Mouse (Mus musculus) cerebellum, adult 2 months (tissue): ENCODE data around the gene Hmx3. TPM values are rescaled to one million over a fixed set of nuclear protein-coding genes. Genes with fewer than 3 reads are reported as not detected.

Source experiments
- DNase-seq, 2 experiments: peaks; one replicate each; pipeline ENCODE4 v3.0.0; 2021
- H3K27ac ChIP-seq: fragments of 200-500 bp; 2 replicates; pipeline ENCODE4 v1.5.1; 2012; ENCODE audit warnings: low read length, control low read depth, inconsistent platforms; ENCODE audit not compliant: insufficient read depth
- H3K27me3 ChIP-seq: fragments of 200-500 bp; 2 replicates; pipeline ENCODE4 v1.6.1; 2012; ENCODE audit warnings: inconsistent platforms, mild to moderate bottlenecking, low read length, moderate library complexity; ENCODE audit not compliant: control insufficient read depth, insufficient read depth
- H3K4me1 ChIP-seq: fragments of 200-500 bp; 2 replicates; pipeline ENCODE4 v1.6.1; 2011; ENCODE audit warnings: low read length; ENCODE audit not compliant: control insufficient read depth, insufficient read depth
- H3K4me3 ChIP-seq: fragments of 200-500 bp; replicated peaks from 2 replicates; pipeline ENCODE3; 2011; ENCODE audit warnings: mild to moderate bottlenecking, low read depth, low read length, control low read depth; ENCODE audit not compliant: insufficient read depth
- CTCF ChIP-seq: fragments of 200-500 bp; IDR thresholded peaks from 2 replicates; pipeline ENCODE4 v1.5.1; 2011; ENCODE audit warnings: low read depth, mild to moderate bottlenecking, control low read depth, low read length, moderate library complexity, borderline replicate concordance; ENCODE audit not compliant: insufficient read depth
- POLR2A ChIP-seq: fragments of 200-500 bp; IDR thresholded peaks from 2 replicates; pipeline ENCODE4 v1.6.1; 2011; ENCODE audit warnings: low read length, control low read depth, borderline replicate concordance; ENCODE audit not compliant: insufficient read depth
- WGBS: fragments of 180-500 bp; shearing (Covaris S2); methylation state at CpG from one replicate; pipeline ENCODE4 v1.1.7; 2018; 5-methylcytosine and 5-hydroxymethylcytosine counted together
- polyA plus RNA-seq: library from polyadenylated mRNA; depleted of rRNA; stranded (reverse); fragments of >200 nt; gene quantifications from 2 replicates; pipeline ENCODE4 v1.2.3, GENCODE M21; 2012; rRNA removed

The Hmx3 gene
- 0.32 and 0.43 TPM in 2 replicates for polyA plus RNA-seq

GRCm38 (mm10) chr7:131542115-131542871 lies at the start of gene Hmx3:
Hmx3 (plus strand) TSS chr7:131542867.
- H3K27ac ChIP-seq = no peak within 1 kb of the TSS
- TF ChIP-seq POLR2A = no peak
- TF ChIP-seq CTCF = no peak
- WGBS = 2% methylated on average over 63 of the region's 65 CpGs
- no peak for DNase-seq
- H3K27me3 ChIP-seq = peaks cover 21% of the 10 kb centered on the region; the same call in 1 of the 2 replicates
- no peaks in the 10 kb centered on the region for H3K4me1 ChIP-seq
- H3K4me3 ChIP-seq = no peak within 1 kb of the TSS

GRCm38 (mm10) chr7:131503739-131504138 lies 38.9 kb upstream of the Hmx3 start:
- H3K4me3 ChIP-seq = no peak overlapping the region
- WGBS = 67% methylated on average over 2 of the region's 2 CpGs
- no peak for DNase-seq
- no peak overlapping the region for H3K27ac ChIP-seq
- no peaks in the 10 kb centered on the region for H3K4me1 ChIP-seq
- TF ChIP-seq CTCF (no peak), POLR2A (no peak)
- H3K27me3 ChIP-seq = no peaks in the 10 kb centered on the region

GRCm38 (mm10) chr7:131539979-131540378 lies 2.7 kb upstream of the Hmx3 start:
- Histone ChIP-seq H3K4me1 (no peaks in the 10 kb centered on the region), H3K4me3 (no peak overlapping the region), H3K27ac (no peak overlapping the region), H3K27me3 (peaks cover 14% of the 10 kb centered on the region; the same call in 1 of the 2 replicates)
- 2% methylated on average over 7 of the region's 7 CpGs for WGBS
- TF ChIP-seq CTCF = peak; percentile 71
- no peak for TF ChIP-seq POLR2A
- DNase-seq = peak; percentile 56 to 74

- no peak overlapping the region for H3K4me3 ChIP-seq
- H3K4me1 ChIP-seq = no peaks in the 10 kb centered on the region
- 3% methylated on average over 41 of the region's 41 CpGs for WGBS
- no peak overlapping the region for H3K27ac ChIP-seq
- DNase-seq = no peak
- peaks cover 21% of the 10 kb centered on the region; the same call in 1 of the 2 replicates for H3K27me3 ChIP-seq
- TF ChIP-seq POLR2A (no peak), CTCF (no peak)
These were observed 1.2 kb upstream of the Hmx3 start for GRCm38 (mm10) chr7:131541184-131542114.

GRCm38 (mm10) chr7:131542872-131543622 lies 380 bp downstream of the Hmx3 start:
- no peaks in the 10 kb centered on the region for H3K4me1 ChIP-seq
- H3K27me3 ChIP-seq = peaks cover 22% of the 10 kb centered on the region; the same call in 1 of the 2 replicates
- no peak overlapping the region for H3K4me3 ChIP-seq
- DNase-seq = peak in 1 of 2 experiments; percentile 24
- WGBS = under 1% methylated on average over 66 of the region's 71 CpGs
- TF ChIP-seq CTCF (no peak), POLR2A (no peak)
- no peak overlapping the region for H3K27ac ChIP-seq

DNA sequence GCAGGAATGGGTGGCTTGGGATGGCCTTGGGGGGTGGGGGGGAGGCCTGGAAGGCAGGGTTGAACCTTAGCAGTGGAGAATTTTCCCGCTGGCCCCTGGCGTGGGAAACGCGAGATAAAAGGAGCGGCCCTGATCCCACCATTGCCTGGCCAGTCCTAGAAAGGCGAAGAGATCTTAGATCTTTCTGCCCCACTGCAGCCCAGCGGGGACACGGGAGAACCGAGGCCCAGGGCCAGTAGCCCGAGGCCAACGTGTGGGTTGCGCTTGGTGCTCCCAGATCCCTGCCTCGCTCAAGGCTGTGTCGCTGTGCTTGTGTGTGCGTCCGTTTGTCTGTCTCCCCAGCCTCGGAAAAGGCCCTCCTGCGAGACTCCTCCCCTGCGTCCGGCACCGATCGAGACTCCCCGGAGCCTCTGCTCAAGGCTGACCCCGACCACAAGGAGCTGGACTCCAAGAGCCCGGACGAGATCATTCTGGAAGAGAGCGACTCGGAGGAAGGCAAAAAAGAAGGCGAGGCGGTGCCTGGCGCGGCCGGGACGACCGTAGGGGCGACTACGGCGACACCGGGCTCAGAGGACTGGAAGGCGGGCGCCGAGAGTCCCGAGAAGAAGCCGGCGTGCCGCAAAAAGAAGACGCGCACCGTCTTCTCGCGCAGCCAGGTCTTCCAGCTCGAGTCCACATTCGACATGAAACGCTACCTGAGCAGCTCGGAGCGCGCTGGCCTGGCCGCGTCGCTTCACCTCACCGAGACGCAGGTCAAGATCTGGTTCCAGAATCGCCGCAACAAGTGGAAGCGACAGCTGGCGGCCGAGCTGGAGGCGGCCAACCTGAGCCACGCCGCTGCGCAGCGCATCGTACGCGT lies 1.2 kb downstream of the Hmx3 start:
- no peak for TF ChIP-seq POLR2A
- no peak for TF ChIP-seq CTCF
- no peak overlapping the region for H3K27ac ChIP-seq
- peaks cover 25% of the 10 kb centered on the region; the same call in 1 of the 2 replicates for H3K27me3 ChIP-seq
- no peaks in the 10 kb centered on the region for H3K4me1 ChIP-seq
- whole genome bisulfite sequencing = 1% methylated on average over 75 of the region's 75 CpGs
- no peak overlapping the region for H3K4me3 ChIP-seq
- peak in 1 of 2 experiments; percentile 32 for DNase-seq
